Mouse (Mus musculus) G1E (cell line): ENCODE data around the gene Hint1. TPM values are rescaled to one million over a fixed set of nuclear protein-coding genes. Genes with fewer than 3 reads are reported as not detected.
"Not testable (repeated sequence)": the region's sequence is repeated elsewhere in the genome, so short reads cannot be mapped to it uniquely, and the experiment has no call there.

ENCODE experiments used
- ATAC-seq: 2 replicates; pipeline ENCODE4 v1.8.0; 2016; ENCODE audit warnings: mild to moderate bottlenecking; ENCODE audit not compliant: insufficient number of reproducible peaks, poor library complexity, low FRiP score, severe bottlenecking; ENCODE audit errors: extremely low read depth
- DNase-seq: peaks from one replicate; pipeline ENCODE4 v3.0.0; 2012; ENCODE audit warnings: low spot score
- H3K27me3 ChIP-seq: 2 replicates; pipeline ENCODE4 v1.6.1; 2012; ENCODE audit warnings: mild to moderate bottlenecking, low read length, inconsistent platforms; ENCODE audit not compliant: insufficient read depth
- H3K36me3 ChIP-seq: replicated peaks from 2 replicates; pipeline ENCODE3; 2012; ENCODE audit warnings: mild to moderate bottlenecking, inconsistent platforms
- H3K4me1 ChIP-seq: 2 replicates; pipeline ENCODE4 v1.6.1; 2012; ENCODE audit warnings: low read depth, low read length, inconsistent platforms, mixed read lengths; ENCODE audit not compliant: insufficient read depth
- H3K4me3 ChIP-seq: 2 replicates; pipeline ENCODE4 v1.5.1; 2012; ENCODE audit warnings: low read depth, mild to moderate bottlenecking, inconsistent platforms, low read length, moderate library complexity, mixed read lengths
- H3K9me3 ChIP-seq: replicated peaks from 2 replicates; pipeline ENCODE4 v1.6.1; 2012; ENCODE audit warnings: inconsistent platforms
- CTCF ChIP-seq: IDR thresholded peaks from 2 replicates; pipeline ENCODE4 v1.5.1; 2012; ENCODE audit warnings: low read depth, low read length, inconsistent platforms, mixed read lengths
- GATA1 ChIP-seq: IDR thresholded peaks from 2 replicates; pipeline ENCODE4 v1.6.1; 2012; ENCODE audit warnings: borderline replicate concordance, low read length, inconsistent platforms, mixed read lengths
- GATA2 ChIP-seq: IDR thresholded peaks from 2 replicates; pipeline ENCODE4 v1.6.1; 2012; ENCODE audit warnings: low read depth, low read length, inconsistent platforms, borderline replicate concordance
- POLR2AphosphoS5 ChIP-seq: IDR thresholded peaks from 2 replicates; pipeline ENCODE4 v1.6.1; 2012; ENCODE audit warnings: low read depth, low read length, inconsistent platforms; ENCODE audit not compliant: insufficient replicate concordance
- TAL1 ChIP-seq: conservative IDR thresholded peaks from 2 replicates; pipeline ENCODE4 v1.6.1; 2012; ENCODE audit warnings: low read depth, low read length, inconsistent platforms, mixed read lengths
- polyA plus RNA-seq: library from polyadenylated mRNA; stranded (reverse); fragments of >175 nt; gene quantifications from 2 replicates; pipeline ENCODE4 v1.2.3, GENCODE M21; 2012
- total RNA-seq, 2 experiments: library from RNA; stranded (forward) in 1 of 2; stranded (reverse) in 1 of 2; fragments of 200-1000 nt in 1 of 2; fragments of >200 nt in 1 of 2; fragmentation: Nextera tagmentation in 1 of 2; gene quantifications; 2 replicates each; pipeline ENCODE4 v1.2.3; 2014 to 2017

Hint1 gene
- total and polyA plus RNA-seq, 3 experiments = 132 to 1,134 (median 406) TPM

- Histone ChIP-seq H3K36me3 (no peaks in the 10 kb centered on the region), H3K9me3 (no peaks in the 10 kb centered on the region), H3K4me1 (peaks cover 25% of the 10 kb centered on the region), H3K27me3 (peaks cover 14% of the 10 kb centered on the region), H3K4me3 (no peak overlapping the region)
- TF ChIP-seq TAL1 (no peak), GATA1 (no peak), GATA2 (no peak), CTCF (no peak), POLR2AphosphoS5 (no peak)
- DNase-seq = no peak
- no peak for ATAC-seq
Measured at GRCm38 (mm10) chr11:54885406-54885805, 19.2 kb downstream of the Hint1 start.

- Histone ChIP-seq H3K36me3 (no peaks in the 10 kb centered on the region), H3K9me3 (no peaks in the 10 kb centered on the region), H3K4me1 (peaks cover 22% of the 10 kb centered on the region), H3K4me3 (no peak overlapping the region), H3K27me3 (peaks cover 25% of the 10 kb centered on the region)
- no peak for ATAC-seq
- no peak for DNase-seq
- TF ChIP-seq GATA1 (no peak), TAL1 (no peak), POLR2AphosphoS5 (no peak), GATA2 (no peak), CTCF (no peak)
Measured at GRCm38 (mm10) chr11:54887927-54888326, 21.7 kb downstream of the Hint1 start.

DNA sequence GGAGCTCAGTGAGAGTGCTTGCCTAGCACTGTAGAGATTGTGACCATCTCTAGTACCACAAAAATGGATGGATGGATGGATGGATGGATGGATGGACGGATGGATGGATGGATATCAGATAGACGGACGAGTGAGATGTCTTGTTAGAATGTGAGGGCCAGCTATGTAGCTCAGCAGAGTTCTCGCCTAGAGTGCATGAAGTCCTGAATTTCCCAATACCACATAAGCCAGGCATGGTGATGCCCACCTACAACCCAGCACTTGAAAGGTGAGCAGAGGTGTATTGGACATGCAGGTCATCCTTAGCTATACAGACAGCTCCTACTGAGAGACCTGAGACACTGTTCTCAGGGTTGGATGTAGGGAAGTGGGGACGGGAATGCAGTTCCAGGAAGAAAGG lies 25.2 kb downstream of the Hint1 start:
- H3K4me3 ChIP-seq = no peak overlapping the region
- no peaks in the 10 kb centered on the region for H3K4me1 ChIP-seq
- no peak for TF ChIP-seq POLR2AphosphoS5
- TF ChIP-seq CTCF = no peak
- no peak for TF ChIP-seq TAL1
- TF ChIP-seq GATA2 = no peak
- no peak for TF ChIP-seq GATA1
- no peak for ATAC-seq
- no peaks in the 10 kb centered on the region for H3K36me3 ChIP-seq
- DNase-seq = no peak
- no peaks in the 10 kb centered on the region for H3K9me3 ChIP-seq
- peaks cover 37% of the 10 kb centered on the region for H3K27me3 ChIP-seq

GRCm38 (mm10) chr11:54892091-54892490 lies 25.9 kb downstream of the Hint1 start:
- no peak for DNase-seq
- Histone ChIP-seq H3K27me3 (peaks cover 34% of the 10 kb centered on the region), H3K9me3 (no peaks in the 10 kb centered on the region), H3K4me1 (no peaks in the 10 kb centered on the region), H3K36me3 (no peaks in the 10 kb centered on the region), H3K4me3 (no peak overlapping the region)
- TF ChIP-seq CTCF = no peak
- TF ChIP-seq POLR2AphosphoS5 = no peak
- ATAC-seq = no peak

GRCm38 (mm10) chr11:54894589-54894988 lies 28.4 kb downstream of the Hint1 start:
- no peaks in the 10 kb centered on the region for H3K9me3 ChIP-seq
- no peak overlapping the region for H3K4me3 ChIP-seq
- no peaks in the 10 kb centered on the region for H3K36me3 ChIP-seq
- TF ChIP-seq GATA2 = no peak
- no peak for TF ChIP-seq POLR2AphosphoS5
- TF ChIP-seq CTCF = no peak
- no peak for ATAC-seq
- no peak for DNase-seq
- peaks cover 28% of the 10 kb centered on the region for H3K27me3 ChIP-seq
- no peaks in the 10 kb centered on the region for H3K4me1 ChIP-seq

DNA sequence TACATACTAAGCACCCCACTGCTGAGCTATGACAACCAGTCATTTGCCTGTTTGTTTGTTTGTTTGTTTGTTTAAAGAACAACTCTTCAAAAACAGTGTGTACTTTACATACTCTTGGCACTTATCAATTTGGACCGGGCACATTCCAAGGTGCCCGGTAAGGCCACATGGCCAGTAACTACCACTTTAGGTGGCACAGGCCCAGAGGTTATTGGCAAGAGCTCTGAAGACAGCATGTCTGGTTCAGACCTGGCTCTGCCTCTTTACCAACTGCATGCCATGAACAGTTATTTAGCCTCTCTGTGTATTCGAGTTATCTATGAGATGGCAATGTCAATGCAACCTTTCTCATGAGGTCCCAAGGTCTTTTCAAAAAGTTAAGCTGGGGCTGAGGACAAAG lies 30.5 kb downstream of the Hint1 start:
- ATAC-seq, H3K4me1 ChIP-seq, H3K36me3 ChIP-seq, H3K9me3 ChIP-seq, DNase-seq, H3K4me3 ChIP-seq: not testable (repeated sequence)
- H3K27me3 ChIP-seq = peaks cover 23% of the 10 kb centered on the region

DNA sequence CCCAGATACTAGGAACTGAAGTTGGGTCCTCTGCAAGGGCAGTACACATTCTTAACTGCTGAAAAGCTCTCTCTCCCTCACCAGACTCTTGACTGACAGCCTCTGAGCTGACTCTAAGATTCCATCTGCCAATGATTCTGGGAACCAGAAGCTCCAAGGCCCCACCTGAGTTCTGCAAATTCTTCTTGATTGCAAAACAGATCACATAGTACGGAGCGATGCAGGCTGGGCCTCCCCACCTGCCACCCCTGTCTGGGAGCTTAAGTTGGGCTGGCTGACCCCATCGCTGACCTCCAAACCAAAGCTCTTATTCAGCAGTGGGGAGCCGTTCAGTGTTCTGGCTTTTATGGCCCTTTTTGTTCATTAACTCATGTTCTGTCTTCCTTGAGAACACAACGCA lies 31.3 kb downstream of the Hint1 start:
- Histone ChIP-seq H3K36me3 (no peaks in the 10 kb centered on the region), H3K4me1 (no peaks in the 10 kb centered on the region), H3K4me3 (no peak overlapping the region), H3K9me3 (no peaks in the 10 kb centered on the region), H3K27me3 (peaks cover 17% of the 10 kb centered on the region)
- ATAC-seq = no peak
- no peak for TF ChIP-seq CTCF
- no peak for TF ChIP-seq GATA2
- TF ChIP-seq TAL1 = no peak
- TF ChIP-seq GATA1 = no peak
- TF ChIP-seq POLR2AphosphoS5 = no peak
- DNase-seq = no peak
